Mouse (Mus musculus) ovary, adult 18-20 months (tissue): ENCODE results near the gene Smim15.

Experiments used
- DNase-seq: peaks from one replicate; pipeline ENCODE4 v3.0.0; 2022; ENCODE audit warnings: low spot score, mixed read lengths

Smim15 gene

DNA sequence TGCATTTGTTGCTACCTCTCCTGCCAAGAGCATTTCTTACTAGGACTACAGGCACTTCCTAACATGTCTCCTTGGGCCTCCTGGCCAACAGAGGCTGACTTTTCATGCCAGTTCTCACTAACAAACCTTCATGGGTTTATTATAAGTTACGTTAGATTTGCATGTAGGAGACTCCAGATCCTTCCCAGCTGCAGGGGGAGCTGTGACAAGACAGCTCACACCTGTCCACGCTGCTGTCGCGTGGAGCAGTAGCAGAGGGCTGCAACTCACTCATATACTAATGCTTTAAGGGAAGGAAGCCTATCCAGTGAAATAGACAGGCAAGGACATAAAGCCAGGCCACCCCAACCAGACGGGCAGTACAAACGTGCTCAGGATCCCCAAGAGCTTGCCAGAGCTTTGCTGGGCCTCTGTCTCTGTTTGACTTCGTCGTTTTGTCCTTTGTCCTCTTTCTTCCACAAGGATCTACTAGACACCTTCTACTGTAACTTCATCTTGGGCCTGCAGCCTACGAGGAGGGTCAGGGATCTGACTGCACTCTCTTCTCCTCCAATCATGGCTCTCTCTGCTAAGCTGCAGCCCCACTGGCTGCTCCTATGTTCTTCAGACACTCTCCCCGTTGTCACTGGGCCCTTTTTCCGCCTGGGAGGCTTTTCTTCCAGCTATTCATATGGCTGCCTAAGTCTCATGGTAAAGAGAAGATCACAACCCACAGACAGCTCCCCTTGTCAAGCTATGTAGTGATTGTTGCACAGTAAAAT, 19.3 kb downstream of the Smim15 start:
- DNase-seq: no peak

DNA sequence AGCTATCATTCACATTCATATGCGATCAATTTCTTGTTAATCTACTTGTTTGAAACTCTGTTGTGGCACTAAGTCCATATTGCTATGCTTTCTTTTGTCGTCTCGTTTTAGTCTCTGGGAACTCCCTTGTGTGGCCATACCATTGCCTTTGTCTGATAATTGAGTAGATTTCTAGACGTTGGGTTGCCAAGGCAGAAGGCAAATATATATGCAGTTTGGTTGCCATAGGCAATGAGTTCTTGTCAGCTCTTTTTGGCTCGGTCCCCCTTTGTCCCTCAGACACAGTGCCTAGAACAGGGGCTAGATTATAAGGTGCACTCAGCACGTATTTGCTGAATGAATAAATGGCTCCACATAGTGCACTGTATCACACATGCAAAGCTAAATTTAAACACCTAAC, 20.1 kb downstream of the Smim15 start:
- DNase-seq: no peak

DNA sequence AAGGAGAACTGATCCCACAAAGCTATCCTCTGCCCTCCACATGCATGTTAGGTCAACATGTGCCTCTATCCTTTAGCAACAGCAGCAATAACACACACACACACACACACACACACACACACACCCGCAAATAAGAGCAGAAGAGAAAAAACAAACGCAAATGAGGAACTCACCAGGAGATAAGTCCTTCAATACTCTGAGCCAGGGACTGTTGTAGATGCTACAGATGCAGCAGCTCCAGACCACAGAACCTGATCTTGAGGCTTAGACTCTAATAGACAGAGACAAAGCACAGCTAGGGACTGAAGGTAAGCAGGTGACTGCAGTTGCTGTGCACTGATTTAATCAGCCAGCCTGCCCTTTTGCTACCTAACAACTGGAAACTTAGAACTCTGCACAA, 21.8 kb downstream of the Smim15 start:
- DNase-seq: no peak

DNA sequence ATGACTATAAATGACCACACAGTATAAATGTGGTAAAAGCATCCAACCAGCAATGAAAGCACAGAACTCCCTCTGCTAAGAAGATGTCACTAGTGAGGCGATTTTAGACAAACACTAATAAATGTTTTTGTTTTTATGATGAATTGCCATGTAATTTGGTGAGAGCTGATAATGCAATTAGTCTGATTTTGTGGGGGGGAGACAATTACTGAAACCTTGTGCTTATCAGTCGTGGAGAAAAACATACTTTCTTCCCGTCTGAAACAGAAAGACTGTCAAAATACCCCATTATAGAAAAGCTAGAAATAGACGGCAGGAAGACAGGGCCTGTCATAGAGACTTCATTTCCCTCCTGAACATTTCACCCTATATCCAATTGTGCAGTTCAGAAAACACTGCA, 24.9 kb downstream of the Smim15 start:
- no peak for DNase-seq

DNA sequence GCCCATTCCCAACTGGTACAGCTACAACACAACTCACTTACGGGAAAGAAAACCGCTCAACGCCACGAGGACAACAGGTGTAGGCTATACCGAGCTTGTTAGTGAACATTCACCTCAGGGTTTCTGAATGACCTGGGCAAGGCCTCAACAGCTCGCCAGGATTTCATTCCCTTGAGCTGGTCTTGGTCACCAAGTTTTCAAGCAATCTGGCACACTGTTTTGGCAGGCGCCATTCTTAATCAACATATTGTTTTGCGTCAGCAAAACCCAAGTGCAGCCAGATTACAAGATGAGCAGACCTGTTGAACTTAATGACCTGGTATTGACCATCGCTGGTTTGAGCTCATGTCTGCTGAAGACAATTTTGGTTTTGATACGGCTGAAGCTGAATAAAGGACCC, 25.9 kb downstream of the Smim15 start:
- DNase-seq: no peak

DNA sequence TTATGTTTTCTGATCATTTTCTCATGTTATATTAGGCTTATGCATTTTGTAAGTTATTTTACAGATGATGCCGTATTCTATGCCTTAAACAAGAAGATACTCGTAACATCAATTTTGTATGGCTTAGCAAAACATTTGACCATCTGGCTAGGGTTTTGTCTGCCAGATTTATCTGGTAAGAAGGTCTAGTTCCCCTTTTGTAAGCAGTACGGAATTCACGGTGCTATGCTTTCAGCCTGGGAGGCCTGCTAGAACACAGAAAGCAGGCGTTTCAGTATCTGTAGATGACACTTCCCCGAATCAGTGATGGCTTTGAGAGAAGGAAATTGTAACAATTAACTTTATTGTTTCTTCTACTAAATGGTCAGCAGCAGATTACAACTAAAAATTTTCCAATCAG, 33.2 kb downstream of the Smim15 start:
- no peak for DNase-seq

DNA sequence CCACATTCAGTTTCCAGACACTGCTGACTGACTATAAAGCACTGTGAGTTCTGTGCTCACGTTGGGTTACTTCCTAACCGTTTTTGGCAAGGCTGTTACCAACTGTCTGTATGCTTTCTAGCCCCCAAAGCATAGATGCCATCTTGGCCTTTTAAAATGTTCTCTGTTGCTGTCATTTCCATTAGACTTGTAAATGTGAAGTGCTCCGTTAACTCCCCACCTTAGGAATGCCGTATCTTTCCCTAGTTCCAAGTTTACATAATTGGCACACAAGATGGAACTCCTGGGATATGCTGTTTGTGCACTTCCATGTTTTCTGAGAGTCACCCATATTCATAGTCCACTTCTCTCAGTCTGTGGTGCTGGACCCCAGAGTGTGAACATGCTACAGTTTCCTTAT, 33.7 kb downstream of the Smim15 start:
- no peak for DNase-seq

DNA sequence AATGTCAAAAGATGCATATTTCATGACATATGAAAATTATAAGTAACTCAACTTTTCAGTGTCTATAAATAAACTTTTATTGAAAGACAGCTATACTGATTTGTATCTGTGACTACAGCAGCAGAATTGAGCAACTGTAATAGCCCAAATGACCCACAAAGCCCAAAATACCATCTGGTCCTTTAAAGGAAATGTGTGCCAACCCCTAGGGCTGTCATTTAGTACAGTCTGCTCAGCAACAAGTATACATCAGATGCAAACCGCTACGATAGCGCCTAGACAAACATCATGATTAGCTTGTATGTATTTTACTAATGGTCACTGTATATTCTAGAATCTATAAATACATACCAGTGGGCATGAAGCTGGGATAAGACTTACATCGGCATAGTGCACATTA, 39.8 kb downstream of the Smim15 start:
- DNase-seq: no peak

DNA sequence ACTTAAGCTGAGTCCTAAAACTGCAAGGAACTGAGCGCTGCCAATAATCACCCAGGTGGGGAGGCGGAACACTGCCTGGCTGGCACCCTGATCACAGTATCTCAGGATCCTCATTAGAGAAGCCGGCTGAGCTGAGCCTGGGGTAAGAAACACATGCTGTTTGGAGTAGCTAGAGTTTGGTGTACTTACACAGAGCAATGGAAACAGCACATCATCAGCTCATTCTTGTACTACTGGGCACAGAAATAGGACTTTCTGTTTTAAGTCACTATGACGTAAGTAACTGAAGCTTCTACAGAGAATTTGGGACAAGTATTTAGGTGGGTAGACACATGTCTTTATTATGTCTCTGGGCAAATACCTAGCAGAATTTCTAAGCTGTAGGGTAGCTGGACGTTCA, 41.8 kb downstream of the Smim15 start:
- DNase-seq: no peak

DNA sequence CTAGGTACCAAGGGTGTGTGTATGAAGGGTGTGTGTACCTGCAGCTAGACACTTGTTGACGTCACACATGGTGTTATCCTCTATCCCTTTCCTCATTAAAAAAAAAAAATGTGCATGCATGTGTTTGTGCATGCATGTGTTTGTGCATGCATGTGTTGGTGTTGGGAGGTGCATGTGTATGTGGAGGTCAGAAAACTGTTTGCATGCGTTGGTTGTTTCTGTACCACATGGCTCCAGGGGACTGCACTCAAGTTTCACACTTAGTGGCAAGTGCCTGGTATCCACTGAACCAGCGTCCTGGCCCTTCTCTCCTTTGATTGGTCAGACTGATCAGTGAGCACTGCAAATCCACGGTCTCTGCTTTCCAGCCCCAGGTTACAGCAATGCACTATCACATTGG, 42.5 kb downstream of the Smim15 start:
- DNase-seq: no peak

DNA sequence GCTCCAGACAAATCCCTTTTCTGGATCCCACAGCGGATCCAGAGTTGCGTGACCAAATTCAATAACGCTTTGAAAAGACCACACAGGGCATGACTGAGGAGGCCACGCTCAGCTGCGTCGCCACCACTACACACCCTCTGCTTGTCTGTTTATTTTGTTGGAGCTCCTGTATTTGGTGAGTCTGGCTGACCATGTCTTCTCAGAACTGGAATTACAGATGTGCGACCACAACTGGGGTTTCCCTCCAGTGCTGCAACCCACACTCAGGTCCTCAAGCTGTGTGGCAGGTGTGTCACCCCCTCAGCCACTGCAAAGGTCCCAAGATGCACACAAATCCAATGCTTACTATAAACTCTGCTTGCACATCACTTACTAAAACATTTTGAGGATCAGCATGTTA, 48.0 kb downstream of the Smim15 start:
- no peak for DNase-seq

DNA sequence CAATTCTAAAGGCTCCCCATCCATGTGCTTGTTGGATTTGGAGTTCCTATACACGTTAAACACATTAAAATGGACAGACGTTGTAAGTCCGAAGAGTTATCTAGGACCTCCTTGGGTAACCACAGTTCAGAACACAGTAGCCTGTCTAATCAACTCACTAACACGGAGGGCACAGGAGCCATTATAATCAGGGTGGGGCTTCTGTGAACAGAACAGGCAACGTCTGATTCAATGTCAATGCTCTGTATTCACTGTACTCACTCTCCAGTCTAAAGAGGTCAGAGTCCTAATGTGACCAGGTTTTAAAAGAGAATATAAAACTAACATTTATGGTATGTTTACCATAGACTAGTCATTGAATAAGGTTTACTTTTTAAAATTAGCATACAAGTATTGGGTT, 50.4 kb downstream of the Smim15 start:
- no peak for DNase-seq

DNA sequence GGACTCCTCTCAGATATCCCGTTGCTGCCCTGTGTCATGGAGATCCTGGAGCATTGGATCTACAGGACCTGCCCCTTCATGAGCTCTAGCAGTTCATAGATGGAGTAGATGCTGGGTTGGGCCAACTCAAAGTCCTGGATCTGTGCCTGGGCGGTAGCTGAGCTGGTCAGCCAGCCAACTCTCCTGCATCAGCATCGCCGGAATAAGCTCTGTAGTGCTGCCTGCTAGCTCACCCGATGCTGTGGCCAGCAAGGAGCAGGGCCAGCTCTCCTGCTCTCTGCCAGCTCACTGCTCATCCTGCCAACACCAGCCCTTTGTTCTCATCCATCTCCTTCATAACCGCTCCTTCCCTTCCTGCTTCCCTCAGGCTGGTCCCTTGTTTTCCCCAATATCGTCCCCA, 51.4 kb downstream of the Smim15 start:
- no peak for DNase-seq

DNA sequence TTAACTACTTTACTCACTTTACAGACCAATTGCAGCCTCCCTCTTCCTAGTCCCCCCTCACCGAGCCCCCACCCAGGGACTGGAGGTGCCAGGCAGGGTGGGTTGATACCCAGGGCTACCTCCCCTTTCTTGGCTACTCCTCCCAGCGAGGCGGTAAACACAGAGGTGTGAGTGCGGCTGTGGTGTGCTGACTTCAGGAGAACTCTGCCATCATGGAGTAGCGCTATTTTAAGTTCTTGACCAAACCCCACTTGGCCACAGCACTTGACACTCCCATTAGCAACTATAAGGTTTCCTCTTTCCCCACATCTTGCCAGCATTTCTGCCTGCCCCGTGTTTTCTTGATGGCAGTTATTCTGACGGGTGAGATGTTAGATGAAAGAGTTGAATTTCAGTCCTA, 52.2 kb downstream of the Smim15 start:
- DNase-seq: no peak
